Mouse (Mus musculus) CH12.LX (cell line): ENCODE measurements around the gene Alpi. TPM values are rescaled to one million over a fixed set of nuclear protein-coding genes. Genes with fewer than 3 reads are reported as not detected.

Source experiments
- DNase-seq: peaks from one replicate; pipeline ENCODE4 v3.0.0-alpha.2; 2013; ENCODE audit errors: extremely low read depth
- H3K27ac ChIP-seq: 2 replicates; pipeline ENCODE4 v1.5.1; 2012; ENCODE audit warnings: low read depth, mild to moderate bottlenecking, control low read depth, moderate library complexity; ENCODE audit not compliant: insufficient read depth
- H3K27me3 ChIP-seq: replicated peaks from 2 replicates; pipeline ENCODE3; 2012; ENCODE audit warnings: inconsistent platforms
- H3K36me3 ChIP-seq, 2 experiments: replicated peaks in 1 of 2; 2 replicates each; pipeline versions ENCODE3 to v1.6.1; 2012; ENCODE audit warnings: inconsistent platforms in 1 of 2, low read length in 1 of 2, mild to moderate bottlenecking in 1 of 2, mixed read lengths in 1 of 2, moderate library complexity in 1 of 2; ENCODE audit not compliant: control insufficient read depth in 1 of 2, insufficient read depth in 1 of 2
- H3K4me1 ChIP-seq, 2 experiments: 2 replicates each; pipeline ENCODE4 v1.6.1; 2012; ENCODE audit warnings: inconsistent platforms in 1 of 2, moderate library complexity in 1 of 2; ENCODE audit not compliant: insufficient read depth in 2 of 2, control insufficient read depth in 1 of 2
- H3K4me2 ChIP-seq: 2 replicates; pipeline ENCODE4 v1.6.1; 2012; ENCODE audit warnings: low read depth, mild to moderate bottlenecking, control low read depth; ENCODE audit not compliant: poor library complexity, insufficient read depth, severe bottlenecking
- H3K4me3 ChIP-seq, 3 experiments: fragments of 150-350 bp in 1 of 3; sonication (generic) in 1 of 3; replicated peaks in 1 of 3; 2 replicates each; pipeline versions ENCODE3 to v1.5.1; 2011 to 2012; ENCODE audit warnings: low read depth in 2 of 3, low read length in 2 of 3, mild to moderate bottlenecking in 2 of 3, moderate library complexity in 2 of 3, control low read depth in 1 of 3, improper control_type of control experiment in 1 of 3, inconsistent platforms in 1 of 3, mixed read lengths in 1 of 3; ENCODE audit not compliant: poor library complexity in 1 of 3
- H3K79me2 ChIP-seq: replicated peaks from 2 replicates; pipeline ENCODE4 v1.6.1; 2012; ENCODE audit warnings: mild to moderate bottlenecking, moderate library complexity; ENCODE audit not compliant: control insufficient read depth, poor library complexity, insufficient read depth, severe bottlenecking; ENCODE audit errors: extremely low read depth
- H3K9ac ChIP-seq: 2 replicates; pipeline ENCODE4 v1.6.1; 2012; ENCODE audit warnings: low read depth, mild to moderate bottlenecking, control low read depth, moderate library complexity; ENCODE audit not compliant: insufficient read depth
- H3K9me3 ChIP-seq: replicated peaks from 2 replicates; pipeline ENCODE3; 2012; ENCODE audit warnings: low read length, inconsistent platforms, mixed read lengths
- BHLHE40 ChIP-seq: IDR thresholded peaks from 2 replicates; pipeline ENCODE4 v1.6.1; 2011; ENCODE audit warnings: mild to moderate bottlenecking, low read depth, low read length, improper control_type of control experiment
- CTCF ChIP-seq, 2 experiments: IDR thresholded peaks in 1 of 2; conservative IDR thresholded peaks in 1 of 2; 2 replicates each; pipeline ENCODE4 v1.5.1; 2011 to 2012; ENCODE audit warnings: low read depth in 2 of 2, low read length in 2 of 2, improper control_type of control experiment in 1 of 2, inconsistent platforms in 1 of 2, mild to moderate bottlenecking in 1 of 2, moderate library complexity in 1 of 2
- EP300 ChIP-seq: IDR thresholded peaks from 2 replicates; pipeline ENCODE4 v1.6.1; 2011; ENCODE audit warnings: low read length, improper control_type of control experiment
- ETS1 ChIP-seq: conservative IDR thresholded peaks from 2 replicates; pipeline ENCODE4 v1.6.1; 2012; ENCODE audit warnings: low read depth, mild to moderate bottlenecking, inconsistent platforms, low read length, improper control_type of control experiment, moderate library complexity
- JUN ChIP-seq: IDR thresholded peaks from 2 replicates; pipeline ENCODE4 v1.6.1; 2011; ENCODE audit warnings: low read depth, mild to moderate bottlenecking, low read length, improper control_type of control experiment, moderate library complexity; ENCODE audit not compliant: insufficient read depth
- MAFK ChIP-seq: IDR thresholded peaks from 2 replicates; pipeline ENCODE4 v1.6.1; 2011; ENCODE audit warnings: low read length, improper control_type of control experiment; ENCODE audit not compliant: insufficient replicate concordance
- MEF2A ChIP-seq: IDR thresholded peaks from 2 replicates; pipeline ENCODE4 v1.6.1; 2014; ENCODE audit warnings: low read depth, mild to moderate bottlenecking, inconsistent platforms, low read length, improper control_type of control experiment, borderline replicate concordance
- NRF1 ChIP-seq: IDR thresholded peaks from 2 replicates; pipeline ENCODE4 v1.6.1; 2014; ENCODE audit warnings: low read depth, mild to moderate bottlenecking, inconsistent platforms, low read length, improper control_type of control experiment, moderate library complexity
- POLR2A ChIP-seq: IDR thresholded peaks from 2 replicates; pipeline ENCODE4 v1.6.1; 2011; ENCODE audit warnings: low read depth, mild to moderate bottlenecking, improper control_type of control experiment, low read length
- RAD21 ChIP-seq: IDR thresholded peaks from 2 replicates; pipeline ENCODE4 v1.6.1; 2011; ENCODE audit warnings: low read depth, mild to moderate bottlenecking, low read length, improper control_type of control experiment, moderate library complexity
- RCOR1 ChIP-seq: conservative IDR thresholded peaks from 2 replicates; pipeline ENCODE4 v1.6.1; 2012; ENCODE audit warnings: low read depth, mild to moderate bottlenecking, inconsistent platforms, low read length, improper control_type of control experiment
- USF2 ChIP-seq: conservative IDR thresholded peaks from 2 replicates; pipeline ENCODE4 v1.6.1; 2011; ENCODE audit warnings: low read depth, low read length, improper control_type of control experiment
- dilution Hi-C: fragments of 300-500 bp; cut with MboI; formaldehyde crosslinking; loops from 2 replicates; pipeline ENCODE4 v1.14.3; 2020; ENCODE audit warnings: low sequenced_read_pairs; ENCODE audit not compliant: extremely low pct_unique_long_range_greater_than_20kb, extremely low pct_ligation_motif_present
- in situ Hi-C: fragments of 300-500 bp; cut with MboI; formaldehyde crosslinking; loops from 3 replicates; pipeline ENCODE4 v1.14.3; 2019; ENCODE audit warnings: low sequenced_read_pairs, low pct_ligation_motif_present, low pct_unique_long_range_greater_than_20kb, mixed read lengths
- polyA plus RNA-seq: library from polyadenylated mRNA; unstranded; fragments of >175 nt; gene quantifications from 2 replicates; pipeline ENCODE4 v1.2.1, GENCODE M21; 2012; ENCODE audit warnings: low read depth; ENCODE audit not compliant: insufficient read length
- total RNA-seq, 2 experiments: library from RNA; depleted of rRNA; stranded (reverse); fragments of 300-350 nt in 1 of 2; fragments of >200 nt in 1 of 2; gene quantifications; 2 replicates each; pipeline ENCODE4 v1.2.3; 2012 to 2014

The Alpi gene
- total and polyA plus RNA-seq, 3 experiments = not detected

GRCm38 (mm10) chr1:87050700-87051099, 50.7 kb downstream of the Alpi start:
- no peak overlapping the region for H3K27ac ChIP-seq
- DNase-seq = no peak
- H3K79me2 ChIP-seq = no peaks in the 10 kb centered on the region
- H3K36me3 ChIP-seq = peaks cover 5 to 52% of the 10 kb centered on the region in 2 experiments
- no peaks in the 10 kb centered on the region for H3K4me1 ChIP-seq
- H3K9ac ChIP-seq = no peak overlapping the region
- H3K4me3 ChIP-seq = no peak overlapping the region
- dilution Hi-C loops (no loop called here), in situ Hi-C loops (no loop called here)
- H3K4me2 ChIP-seq = no peak overlapping the region
- no peaks in the 10 kb centered on the region for H3K9me3 ChIP-seq
- TF ChIP-seq USF2 (no peak), RCOR1 (no peak), RAD21 (no peak), EP300 (no peak), NRF1 (no peak), MEF2A (no peak), ETS1 (no peak), POLR2A (no peak), JUN (no peak), CTCF (conservative IDR thresholded peaks at IDR 0.05 in 1 of 2, IDR thresholded peaks at IDR 0.05 in 1 of 2; ENCODE audit: low read depth in 2 of 2, low read length in 2 of 2) (no peak), MAFK (no peak), BHLHE40 (no peak)
- TF ChIP-seq, all 38 proteins: peak for 0
- H3K27me3 ChIP-seq = no peaks in the 10 kb centered on the region

GRCm38 (mm10) chr1:87050072-87050471, 51.3 kb downstream of the Alpi start:
- dilution Hi-C loops = no loop called here
- H3K4me2 ChIP-seq = no peak overlapping the region
- H3K36me3 ChIP-seq = peaks cover 8 to 58% of the 10 kb centered on the region in 2 experiments
- in situ Hi-C loops = no loop called here
- TF ChIP-seq USF2 = no peak
- H3K9ac ChIP-seq = no peak overlapping the region
- H3K4me1 ChIP-seq = no peaks in the 10 kb centered on the region
- no peaks in the 10 kb centered on the region for H3K9me3 ChIP-seq
- no peak overlapping the region for H3K4me3 ChIP-seq
- no peak overlapping the region for H3K27ac ChIP-seq
- no peak for DNase-seq
- no peaks in the 10 kb centered on the region for H3K79me2 ChIP-seq
- no peaks in the 10 kb centered on the region for H3K27me3 ChIP-seq

Other genes starting within 250 kb of the Alpi start
- gene Alppl2, start 11.7 kb downstream of the Alpi start, total RNA-seq (2012; rRNA removed) = not detected in 2 replicates
- not detected in 2 replicates for gene Alppl2, start 11.7 kb downstream of the Alpi start, total RNA-seq (2014; rRNA removed)
- gene Alppl2, start 11.7 kb downstream of the Alpi start, polyA plus RNA-seq = not detected in 2 replicates
- gene Akp3, start 23.4 kb upstream of the Alpi start, total RNA-seq (2012; rRNA removed) = not detected in 2 replicates
- gene Akp3, start 23.4 kb upstream of the Alpi start, total RNA-seq (2014; rRNA removed) = not detected in 2 replicates
- not detected in 2 replicates for gene Akp3, start 23.4 kb upstream of the Alpi start, polyA plus RNA-seq
- not detected in 2 replicates for gene Ecel1, start 54.9 kb upstream of the Alpi start, total RNA-seq (2012; rRNA removed)
- not detected in 2 replicates for gene Ecel1, start 54.9 kb upstream of the Alpi start, total RNA-seq (2014; rRNA removed)
- gene Ecel1, start 54.9 kb upstream of the Alpi start, polyA plus RNA-seq = not detected in 2 replicates
- not detected in 2 replicates for gene Prss56, start 81.7 kb upstream of the Alpi start, total RNA-seq (2012; rRNA removed)
- gene Prss56, start 81.7 kb upstream of the Alpi start, total RNA-seq (2014; rRNA removed) = not detected in 2 replicates
- gene Prss56, start 81.7 kb upstream of the Alpi start, polyA plus RNA-seq = not detected in 2 replicates
- not detected in 2 replicates for gene Chrnd, start 89.0 kb upstream of the Alpi start, total RNA-seq (2012; rRNA removed)
- not detected in 2 replicates for gene Chrnd, start 89.0 kb upstream of the Alpi start, total RNA-seq (2014; rRNA removed)
- gene Chrnd, start 89.0 kb upstream of the Alpi start, polyA plus RNA-seq = 0.13 TPM in 1 of 2 replicates, not detected in the other
- gene Chrng, start 103.1 kb upstream of the Alpi start, total RNA-seq (2012; rRNA removed) = 0.04 TPM in 2 replicates
- not detected in 2 replicates for gene Chrng, start 103.1 kb upstream of the Alpi start, total RNA-seq (2014; rRNA removed)
- gene Chrng, start 103.1 kb upstream of the Alpi start, polyA plus RNA-seq = not detected in 2 replicates
- gene Eif4e2, start 112.3 kb upstream of the Alpi start, total RNA-seq (2012; rRNA removed) = 175 and 208 TPM in 2 replicates
- gene Eif4e2, start 112.3 kb upstream of the Alpi start, total RNA-seq (2014; rRNA removed) = 228 and 245 TPM in 2 replicates
- 264 and 289 TPM in 2 replicates for gene Eif4e2, start 112.3 kb upstream of the Alpi start, polyA plus RNA-seq
- gene Efhd1, start 162.8 kb upstream of the Alpi start, total RNA-seq (2012; rRNA removed) = 0.25 and 1.2 TPM in 2 replicates
- 0.12 and 0.22 TPM in 2 replicates for gene Efhd1, start 162.8 kb upstream of the Alpi start, total RNA-seq (2014; rRNA removed)
- gene Efhd1, start 162.8 kb upstream of the Alpi start, polyA plus RNA-seq = 0.13 TPM in 1 of 2 replicates, not detected in the other
- gene Gigyf2, start 225.4 kb upstream of the Alpi start, total RNA-seq (2012; rRNA removed) = 74.7 and 93.5 TPM in 2 replicates
- gene Gigyf2, start 225.4 kb upstream of the Alpi start, total RNA-seq (2014; rRNA removed) = 84.5 and 87.3 TPM in 2 replicates
- 156 and 173 TPM in 2 replicates for gene Gigyf2, start 225.4 kb upstream of the Alpi start, polyA plus RNA-seq